Mouse (Mus musculus) stomach, embryonic 16.5 days (tissue): ENCODE measurements around the gene Nek9. TPM values are rescaled to one million over a fixed set of nuclear protein-coding genes. Genes with fewer than 3 reads are reported as not detected.

ENCODE experiments used
- ATAC-seq: fragments of 200-750 bp; cut with Nextera tagmentation; 2 replicates; pipeline ENCODE4 v1.8.0; 2017; ENCODE audit warnings: moderate number of reproducible peaks, moderate TSS enrichment; ENCODE audit not compliant: insufficient read depth, low FRiP score
- H3K27ac ChIP-seq: fragments of 300-500 bp; sonication (generic); 2 replicates; pipeline ENCODE4 v1.5.1; 2014; ENCODE audit warnings: low read length
- H3K27me3 ChIP-seq: fragments of 300-500 bp; sonication (generic); 2 replicates; pipeline ENCODE4 v1.6.1; 2014; ENCODE audit warnings: low read length, control low read depth, mixed read lengths; ENCODE audit not compliant: control insufficient read depth, insufficient read depth
- H3K36me3 ChIP-seq: fragments of 300-500 bp; sonication (generic); 2 replicates; pipeline ENCODE4 v1.6.1; 2014; ENCODE audit warnings: low read length; ENCODE audit not compliant: control insufficient read depth, insufficient read depth
- H3K4me1 ChIP-seq: fragments of 300-500 bp; sonication (generic); 2 replicates; pipeline ENCODE4 v1.6.1; 2014; ENCODE audit warnings: low read length, control low read depth, mixed read lengths; ENCODE audit not compliant: control insufficient read depth, insufficient read depth
- H3K4me2 ChIP-seq: fragments of 300-500 bp; sonication (generic); 2 replicates; pipeline ENCODE4 v1.6.1; 2014; ENCODE audit warnings: low read depth, low read length, mixed read lengths
- H3K4me3 ChIP-seq: fragments of 300-500 bp; sonication (generic); replicated peaks from 2 replicates; pipeline ENCODE4 v1.5.1; 2014; ENCODE audit warnings: mild to moderate bottlenecking, low read length
- H3K9ac ChIP-seq: fragments of 300-500 bp; sonication (generic); 2 replicates; pipeline ENCODE4 v1.6.1; 2014; ENCODE audit warnings: low read length
- H3K9me3 ChIP-seq: fragments of 300-500 bp; sonication (generic); replicated peaks from 2 replicates; pipeline ENCODE4 v1.6.1; 2016; ENCODE audit warnings: low read length, control low read depth; ENCODE audit not compliant: control insufficient read depth
- WGBS: fragments of 180-500 bp; shearing (Covaris S2); extraction: QIAGEN DNeasy Blood & Tissue Kit; methylation state at CpG from one replicate; pipeline ENCODE4 v1.1.7; 2014; 5-methylcytosine and 5-hydroxymethylcytosine counted together
- polyA plus RNA-seq: library from polyadenylated mRNA; unstranded; fragments of >200 nt; fragmentation: Nextera tagmentation; extraction: Ambion mirVana; gene quantifications from 2 replicates; pipeline ENCODE4 v1.2.1, GENCODE M21; 2015

Gene Nek9
- 16.8 and 17.1 TPM in 2 replicates for polyA plus RNA-seq

- Histone ChIP-seq H3K27ac (peak within 1 kb of the TSS; percentile 93), H3K9me3 (no peaks in the 10 kb centered on the region), H3K4me1 (peaks cover 20% of the 10 kb centered on the region), H3K4me3 (peak within 1 kb of the TSS; percentile 98), H3K36me3 (no peaks in the 10 kb centered on the region), H3K4me2 (peak within 1 kb of the TSS; percentile 76), H3K9ac (peak within 1 kb of the TSS; percentile 99), H3K27me3 (no peaks in the 10 kb centered on the region)
- WGBS, result under 1% methylated on average over 36 of the region's 36 CpGs
- peak; percentile 89 for ATAC-seq
Observed at GRCm38 (mm10) chr12:85339243-85339729, at the start of gene Nek9. Gene Nek9, minus strand, starts transcription at chr12:85339362.

DNA sequence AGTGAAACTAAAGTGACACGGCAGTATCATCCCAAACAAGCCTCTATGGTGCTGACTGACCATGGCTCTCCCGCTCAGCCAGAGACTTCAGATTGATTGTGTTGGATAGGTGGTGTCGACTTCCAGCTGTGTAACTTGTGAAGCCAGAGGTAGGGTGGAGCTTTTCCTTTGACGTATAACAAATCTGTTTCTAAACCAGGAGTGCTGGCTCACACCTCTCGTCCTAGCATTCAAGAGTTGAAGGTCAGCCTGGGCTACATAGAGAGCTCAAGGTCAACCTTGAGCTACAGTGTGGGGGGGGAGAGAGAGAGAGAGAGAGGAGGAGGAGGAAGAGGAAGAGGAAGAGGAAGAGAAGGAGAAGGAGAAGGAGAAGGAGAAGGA is 46.8 kb upstream of the Nek9 start:
- no peaks in the 10 kb centered on the region for H3K36me3 ChIP-seq
- WGBS, result 38% methylated on average over 5 of the region's 5 CpGs
- no peak overlapping the region for H3K4me3 ChIP-seq
- H3K27ac ChIP-seq, result no peak overlapping the region
- H3K9me3 ChIP-seq, result no peaks in the 10 kb centered on the region
- H3K27me3 ChIP-seq, result no peaks in the 10 kb centered on the region
- H3K4me2 ChIP-seq, result no peak overlapping the region
- H3K9ac ChIP-seq, result no peak overlapping the region
- no peak for ATAC-seq
- peaks cover 9% of the 10 kb centered on the region for H3K4me1 ChIP-seq

GRCm38 (mm10) chr12:85385329-85385994 is 46.3 kb upstream of the Nek9 start:
- Histone ChIP-seq H3K4me1 (peaks cover 9% of the 10 kb centered on the region), H3K27ac (peak overlapping the region; percentile 58), H3K27me3 (no peaks in the 10 kb centered on the region), H3K4me2 (no peak overlapping the region), H3K9me3 (no peaks in the 10 kb centered on the region), H3K9ac (no peak overlapping the region; the same call in 1 of the 2 replicates), H3K36me3 (no peaks in the 10 kb centered on the region), H3K4me3 (no peak overlapping the region)
- no peak for ATAC-seq
- WGBS, result 58% methylated on average over 10 of the region's 10 CpGs

- peaks cover 9% of the 10 kb centered on the region for H3K4me1 ChIP-seq
- no peaks in the 10 kb centered on the region for H3K27me3 ChIP-seq
- H3K4me2 ChIP-seq, result no peak overlapping the region
- H3K27ac ChIP-seq, result no peak overlapping the region
- H3K4me3 ChIP-seq, result no peak overlapping the region
- H3K9ac ChIP-seq, result no peak overlapping the region
- ATAC-seq, result no peak
- WGBS, result 57% methylated on average over 14 of the region's 14 CpGs
- no peaks in the 10 kb centered on the region for H3K36me3 ChIP-seq
- no peaks in the 10 kb centered on the region for H3K9me3 ChIP-seq
Observed at GRCm38 (mm10) chr12:85382761-85383680, 43.9 kb upstream of the Nek9 start.

- H3K9ac ChIP-seq, result no peak overlapping the region
- no peak for ATAC-seq
- H3K4me1 ChIP-seq, result peaks cover 9% of the 10 kb centered on the region
- H3K27ac ChIP-seq, result no peak overlapping the region
- no peaks in the 10 kb centered on the region for H3K36me3 ChIP-seq
- no peak overlapping the region for H3K4me2 ChIP-seq
- H3K9me3 ChIP-seq, result no peaks in the 10 kb centered on the region
- H3K27me3 ChIP-seq, result no peaks in the 10 kb centered on the region
- H3K4me3 ChIP-seq, result no peak overlapping the region
- 84% methylated on average over 6 of the region's 6 CpGs for WGBS
Observed at GRCm38 (mm10) chr12:85381570-85381969, 42.4 kb upstream of the Nek9 start.

- Histone ChIP-seq H3K9ac (no peak overlapping the region), H3K9me3 (no peaks in the 10 kb centered on the region), H3K27ac (no peak overlapping the region), H3K4me3 (no peak overlapping the region), H3K4me1 (peaks cover 8% of the 10 kb centered on the region), H3K4me2 (no peak overlapping the region), H3K27me3 (no peaks in the 10 kb centered on the region), H3K36me3 (no peaks in the 10 kb centered on the region)
- ATAC-seq, result no peak
- 74% methylated on average over 7 of the region's 7 CpGs for WGBS
Observed at GRCm38 (mm10) chr12:85380942-85381341, 41.8 kb upstream of the Nek9 start.

DNA sequence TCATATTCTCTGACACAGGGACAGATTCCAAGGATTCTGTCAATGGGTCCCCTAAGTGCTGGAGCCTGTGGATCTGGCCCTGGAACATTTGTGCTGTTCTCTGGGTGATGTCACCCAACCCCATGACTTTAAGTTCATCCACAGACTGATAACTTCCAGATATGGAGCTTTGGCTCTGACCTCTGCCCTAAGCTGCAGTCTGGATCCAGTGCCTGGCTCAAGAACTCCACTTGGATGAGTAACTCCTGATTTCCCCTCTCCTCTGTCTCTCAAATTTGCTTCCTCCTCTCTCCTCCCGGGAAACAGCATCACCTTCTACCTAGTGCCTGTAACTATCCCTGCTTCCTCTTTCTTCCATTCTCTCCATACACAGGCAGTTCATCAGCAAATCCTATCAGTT is 41.1 kb upstream of the Nek9 start:
- ATAC-seq, result no peak

GRCm38 (mm10) chr12:85378271-85378670 is 39.1 kb upstream of the Nek9 start:
- H3K4me1 ChIP-seq, result no peaks in the 10 kb centered on the region; the same call in 1 of the 2 replicates
- no peak overlapping the region for H3K27ac ChIP-seq
- H3K4me2 ChIP-seq, result no peak overlapping the region
- H3K9me3 ChIP-seq, result no peaks in the 10 kb centered on the region
- H3K4me3 ChIP-seq, result no peak overlapping the region
- H3K9ac ChIP-seq, result no peak overlapping the region
- 97% methylated on average over 2 of the region's 2 CpGs for whole genome bisulfite sequencing
- ATAC-seq, result no peak
- no peaks in the 10 kb centered on the region for H3K27me3 ChIP-seq
- H3K36me3 ChIP-seq, result no peaks in the 10 kb centered on the region

More for the DNA sequence above, 41.1 kb upstream of the Nek9 start:
- WGBS, result 41% methylated on average over 1 of the region's 1 CpGs
- Histone ChIP-seq H3K36me3 (no peaks in the 10 kb centered on the region), H3K9me3 (no peaks in the 10 kb centered on the region), H3K9ac (no peak overlapping the region), H3K4me3 (no peak overlapping the region), H3K27me3 (no peaks in the 10 kb centered on the region), H3K4me1 (peaks cover 1% of the 10 kb centered on the region), H3K4me2 (no peak overlapping the region), H3K27ac (no peak overlapping the region)
